Mouse (Mus musculus) liver, embryonic 16.5 days (tissue): ENCODE data around the gene Cdc42ep4. TPM values are rescaled to one million over a fixed set of nuclear protein-coding genes. Genes with fewer than 3 reads are reported as not detected.

Source experiments
- ATAC-seq: fragments of 200-750 bp; cut with Nextera tagmentation; 2 replicates; pipeline ENCODE4 v1.8.0; 2017; ENCODE audit warnings: low read depth, mild to moderate bottlenecking, moderate number of reproducible peaks, moderate library complexity
- H3K27ac ChIP-seq: fragments of 300-500 bp; sonication (generic); 2 replicates; pipeline ENCODE4 v1.5.1; 2014; ENCODE audit warnings: mild to moderate bottlenecking, low read length
- H3K27me3 ChIP-seq: fragments of 300-500 bp; sonication (generic); 2 replicates; pipeline ENCODE4 v1.6.1; 2014; ENCODE audit warnings: low read depth, low read length, mixed read lengths; ENCODE audit not compliant: control insufficient read depth, insufficient read depth
- H3K36me3 ChIP-seq: fragments of 300-500 bp; sonication (generic); 2 replicates; pipeline ENCODE4 v1.6.1; 2014; ENCODE audit warnings: mild to moderate bottlenecking; ENCODE audit not compliant: control insufficient read depth, insufficient read depth
- H3K4me1 ChIP-seq: fragments of 300-500 bp; sonication (generic); 2 replicates; pipeline ENCODE4 v1.6.1; 2014; ENCODE audit warnings: low read depth, low read length, mixed read lengths; ENCODE audit not compliant: control insufficient read depth
- H3K4me2 ChIP-seq: fragments of 300-500 bp; sonication (generic); 2 replicates; pipeline ENCODE4 v1.6.1; 2014; ENCODE audit warnings: low read depth, low read length, mixed read lengths
- H3K4me3 ChIP-seq: fragments of 300-500 bp; sonication (generic); 2 replicates; pipeline ENCODE4 v1.5.1; 2014; ENCODE audit warnings: low read depth, mild to moderate bottlenecking, low read length
- H3K9ac ChIP-seq: fragments of 300-500 bp; sonication (generic); 2 replicates; pipeline ENCODE4 v1.6.1; 2014; ENCODE audit warnings: low read depth, low read length
- H3K9me3 ChIP-seq: fragments of 300-500 bp; sonication (generic); replicated peaks from 2 replicates; pipeline ENCODE4 v1.6.1; 2016; ENCODE audit warnings: low read length; ENCODE audit not compliant: control insufficient read depth
- WGBS: fragments of 180-500 bp; shearing (Covaris S2); extraction: QIAGEN DNeasy Blood & Tissue Kit; methylation state at CpG from one replicate; pipeline ENCODE4 v1.1.7; 2014; ENCODE audit not compliant: insufficient replicate concordance; 5-methylcytosine and 5-hydroxymethylcytosine counted together
- polyA plus RNA-seq: library from polyadenylated mRNA; unstranded; fragments of >200 nt; fragmentation: Nextera tagmentation; extraction: Ambion mirVana; gene quantifications from 2 replicates; pipeline ENCODE4 v1.2.1, GENCODE M21; 2015

Cdc42ep4 gene
- polyA plus RNA-seq, 1 experiment from 2014 or later, result 18.4 TPM

- Histone ChIP-seq H3K27me3 (no peaks in the 10 kb centered on the region), H3K9me3 (no peaks in the 10 kb centered on the region), H3K4me1 (peaks cover 15% of the 10 kb centered on the region), H3K27ac (no peak overlapping the region), H3K4me2 (no peak overlapping the region), H3K36me3 (peaks cover 7% of the 10 kb centered on the region), H3K4me3 (no peak overlapping the region), H3K9ac (no peak overlapping the region)
- no peak for ATAC-seq
- WGBS, result 87% methylated on average over 2 of the region's 2 CpGs
Observed at GRCm38 (mm10) chr11:113687031-113687430, 64.7 kb downstream of the Cdc42ep4 start.

GRCm38 (mm10) chr11:113684707-113685426, 66.8 kb downstream of the Cdc42ep4 start:
- Histone ChIP-seq H3K4me3 (peak overlapping the region; percentile 98), H3K9ac (peak overlapping the region; percentile 99), H3K36me3 (peaks cover 7% of the 10 kb centered on the region; the same call in 1 of the 2 replicates), H3K9me3 (no peaks in the 10 kb centered on the region), H3K27me3 (no peaks in the 10 kb centered on the region), H3K4me2 (peak overlapping the region; percentile 64), H3K27ac (peak overlapping the region; percentile 99), H3K4me1 (peaks cover 34% of the 10 kb centered on the region)
- WGBS, result 38% methylated on average over 25 of the region's 25 CpGs
- no peak for ATAC-seq

GRCm38 (mm10) chr11:113683957-113684706, 67.5 kb downstream of the Cdc42ep4 start, which contains the start of the genes Fam104a and D11Wsu47e:
TSS of gene Fam104a (minus strand) at chr11:113684155.
TSS of gene D11Wsu47e (plus strand) at chr11:113684412.
- H3K4me1 ChIP-seq, result peaks cover 40% of the 10 kb centered on the region

DNA sequence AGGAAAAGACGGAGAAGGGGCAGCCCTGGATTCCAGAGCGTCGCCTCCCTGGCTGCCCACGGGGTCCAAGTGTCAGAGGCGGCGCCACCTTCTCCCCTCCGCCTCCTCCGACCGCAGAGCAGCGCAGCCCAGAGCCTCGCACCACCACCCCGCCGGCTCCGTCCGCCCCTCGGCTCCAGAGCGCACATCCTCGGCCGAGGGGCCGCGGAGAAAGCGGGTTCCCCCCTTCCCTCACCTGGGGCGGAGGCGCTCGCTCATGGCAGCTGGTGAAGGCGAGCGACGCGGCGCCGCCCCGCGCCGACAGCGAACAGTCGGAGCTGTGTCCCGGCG, 68.1 kb downstream of the Cdc42ep4 start:
- under 1% methylated on average over 37 of the region's 38 CpGs for WGBS
- H3K36me3 ChIP-seq, result peaks cover 5% of the 10 kb centered on the region; the same call in 1 of the 2 replicates
- peaks cover 43% of the 10 kb centered on the region for H3K4me1 ChIP-seq
- ATAC-seq, result no peak
- H3K4me3 ChIP-seq, result peak overlapping the region; percentile 98
- peak overlapping the region; percentile 99 for H3K27ac ChIP-seq
- peak overlapping the region; percentile 64 for H3K4me2 ChIP-seq
- H3K9me3 ChIP-seq, result no peaks in the 10 kb centered on the region
- no peaks in the 10 kb centered on the region for H3K27me3 ChIP-seq
- peak overlapping the region; percentile 99 for H3K9ac ChIP-seq

More at GRCm38 (mm10) chr11:113683957-113684706, 67.5 kb downstream of the Cdc42ep4 start, which contains the start of the genes Fam104a and D11Wsu47e:
- Histone ChIP-seq H3K27ac (peak within 1 kb of the TSS; percentile 99), H3K4me2 (peak within 1 kb of the TSS; percentile 64), H3K36me3 (peaks cover 7% of the 10 kb centered on the region; the same call in 1 of the 2 replicates), H3K27me3 (no peaks in the 10 kb centered on the region), H3K9ac (peak within 1 kb of the TSS; percentile 99), H3K9me3 (no peaks in the 10 kb centered on the region), H3K4me3 (peak within 1 kb of the TSS; percentile 98)
- under 1% methylated on average over 73 of the region's 73 CpGs for WGBS
- peak; percentile 82 for ATAC-seq

GRCm38 (mm10) chr11:113682897-113683626, 68.6 kb downstream of the Cdc42ep4 start:
- Histone ChIP-seq H3K4me1 (peaks cover 47% of the 10 kb centered on the region), H3K4me2 (peak overlapping the region; percentile 64), H3K36me3 (peaks cover under 1% of the 10 kb centered on the region; the same call in 1 of the 2 replicates), H3K9ac (peak overlapping the region; percentile 99), H3K27ac (peak overlapping the region; percentile 99), H3K4me3 (peak overlapping the region; percentile 98), H3K27me3 (no peaks in the 10 kb centered on the region), H3K9me3 (no peaks in the 10 kb centered on the region)
- peak; percentile 72 for ATAC-seq
- WGBS, result 5% methylated on average over 38 of the region's 38 CpGs

GRCm38 (mm10) chr11:113681979-113682378, 69.7 kb downstream of the Cdc42ep4 start:
- Histone ChIP-seq H3K27me3 (no peaks in the 10 kb centered on the region), H3K27ac (peak overlapping the region; percentile 99), H3K9ac (peak overlapping the region; percentile 99), H3K9me3 (no peaks in the 10 kb centered on the region), H3K4me3 (peak overlapping the region; percentile 98), H3K4me2 (peak overlapping the region; percentile 64), H3K36me3 (peaks cover 8% of the 10 kb centered on the region), H3K4me1 (peaks cover 47% of the 10 kb centered on the region)
- no peak for ATAC-seq

DNA sequence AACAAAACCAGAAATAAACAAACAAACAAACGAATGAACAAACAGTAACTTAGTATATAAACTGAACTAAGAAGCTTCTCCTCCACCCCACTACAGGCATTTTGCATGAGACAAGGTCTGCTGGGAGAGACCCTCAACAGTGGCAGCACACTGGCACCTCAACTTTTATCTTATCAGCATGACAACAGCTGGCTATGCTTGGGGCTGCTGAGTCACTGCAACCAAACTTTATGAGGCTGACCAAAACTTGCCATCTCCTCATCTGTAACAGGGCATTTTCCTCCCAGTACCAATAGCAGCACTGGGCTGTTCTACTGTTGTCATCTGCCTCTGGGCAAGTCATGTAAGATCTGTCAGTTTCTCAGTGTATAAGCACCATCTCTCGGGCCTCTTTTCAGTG, 70.7 kb downstream of the Cdc42ep4 start:
- Histone ChIP-seq H3K36me3 (peaks cover 18% of the 10 kb centered on the region), H3K9ac (peak overlapping the region; percentile 99), H3K4me2 (peak overlapping the region; percentile 64), H3K27ac (peak overlapping the region; percentile 99), H3K4me3 (peak overlapping the region; percentile 98), H3K9me3 (no peaks in the 10 kb centered on the region), H3K27me3 (no peaks in the 10 kb centered on the region), H3K4me1 (peaks cover 47% of the 10 kb centered on the region)
- peak; percentile 59 for ATAC-seq
- WGBS, result 34% methylated on average over 2 of the region's 2 CpGs

- 0 out of 2 replicates have a peak overlapping the region, but pooled peaks have one; percentile 40 for H3K27ac ChIP-seq
- H3K4me1 ChIP-seq, result peaks cover 36% of the 10 kb centered on the region
- H3K9ac ChIP-seq, result peak overlapping the region; percentile 25; the same call in 1 of the 2 replicates
- no peaks in the 10 kb centered on the region for H3K9me3 ChIP-seq
- no peak overlapping the region; the same call in 1 of the 2 replicates for H3K4me2 ChIP-seq
- no peak for ATAC-seq
- 78% methylated on average over 8 of the region's 8 CpGs for WGBS
- H3K27me3 ChIP-seq, result no peaks in the 10 kb centered on the region
- no peak overlapping the region for H3K4me3 ChIP-seq
- peaks cover 37% of the 10 kb centered on the region for H3K36me3 ChIP-seq
Observed at GRCm38 (mm10) chr11:113678373-113678772, 73.3 kb downstream of the Cdc42ep4 start.
